Comparison of ENCODE assay signal across 20 mouse cellular contexts in genomic region chr12:10357756-10358155, GRCm38 (mm10). TPM values are rescaled to one million over a fixed set of nuclear protein-coding genes. Genes with fewer than 3 reads are reported as not detected.
"Had no signal": no experiment of that assay in that cellular context is flagged by ENCODE, and none has a peak within 500 bp of the region (broad histone marks: within the 10 kb centered on the region; RNA-seq: fewer than 3 reads in every experiment).

No protein-coding gene starts in this region.

- DNase-seq: kidney, postnatal 14 days; lung, adult 2 months; lung, postnatal 14 days; thymus, postnatal 4 days had no signal

- H3K9ac ChIP-seq: kidney, embryonic 15.5 days; liver, embryonic 15.5 days; midbrain, embryonic 13.5 days had no signal

- H3K9me3 ChIP-seq: kidney, embryonic 15.5 days; limb, embryonic 10.5 days; liver, embryonic 15.5 days; megakaryocyte, embryonic 14.5 days; midbrain, embryonic 13.5 days had no signal

- H3K4me2 ChIP-seq: kidney, embryonic 15.5 days; liver, embryonic 11.5 days; liver, embryonic 15.5 days; midbrain, embryonic 13.5 days had no signal

- H3K27me3 ChIP-seq: kidney, embryonic 15.5 days; liver, embryonic 15.5 days; megakaryocyte, embryonic 14.5 days; midbrain, embryonic 13.5 days had no signal

- H3K4me1 ChIP-seq: kidney, embryonic 15.5 days; liver, embryonic 15.5 days; megakaryocyte, embryonic 14.5 days; midbrain, embryonic 13.5 days had no signal

- H3K36me3 ChIP-seq: kidney, embryonic 15.5 days; limb, embryonic 10.5 days; liver, embryonic 15.5 days; midbrain, embryonic 13.5 days had no signal

- ATAC-seq: midbrain, embryonic 13.5 days had no signal

- H3K4me3 ChIP-seq: kidney, embryonic 15.5 days; left cerebral cortex, adult 2 months; limb, embryonic 10.5 days; liver, embryonic 15.5 days; megakaryocyte, embryonic 14.5 days; midbrain, embryonic 13.5 days had no signal

- H3K27ac ChIP-seq: kidney, embryonic 15.5 days; left cerebral cortex, adult 2 months; limb, embryonic 10.5 days; liver, embryonic 15.5 days; macrophage; midbrain, embryonic 13.5 days; stomach, postnatal 0 days had no signal

RNA-seq across cellular contexts. Expression of gene Nt5c1b, which starts 12.0 kb away (rescaled TPM):
- total RNA-seq: layer of hippocampus, adult 8-10 months; layer of hippocampus, postnatal 25 days; left cerebral cortex, adult 2 months; left cerebral cortex, postnatal 14 days; midbrain, postnatal 0 days had no signal
- polyA plus RNA-seq: kidney, embryonic 15.5 days; large intestine, adult 2 months; limb, embryonic 10.5 days; limb, embryonic 14.5 days; liver, embryonic 11.5 days; liver, embryonic 15.5 days; lung, adult 2 months; macrophage; midbrain, embryonic 13.5 days; midbrain, postnatal 0 days; neural tube, embryonic 14.5 days; stomach, postnatal 0 days had no signal
